Mouse (Mus musculus) embryo, embryonic 9.5 days (tissue): Measurements from ENCODE around the gene Tmem120b.
A peak's percentile ranks its signal among the peaks of the same experiment; 100 is the strongest.

Experiments used
- DNase-seq: peaks from one replicate; pipeline ENCODE4 v3.0.0-alpha.2; 2017; ENCODE audit errors: extremely low spot score

The Tmem120b gene

GRCm38 (mm10) chr5:123140694-123141554, 72.7 kb downstream of the Tmem120b start:
- peak; percentile 92 for DNase-seq

DNA sequence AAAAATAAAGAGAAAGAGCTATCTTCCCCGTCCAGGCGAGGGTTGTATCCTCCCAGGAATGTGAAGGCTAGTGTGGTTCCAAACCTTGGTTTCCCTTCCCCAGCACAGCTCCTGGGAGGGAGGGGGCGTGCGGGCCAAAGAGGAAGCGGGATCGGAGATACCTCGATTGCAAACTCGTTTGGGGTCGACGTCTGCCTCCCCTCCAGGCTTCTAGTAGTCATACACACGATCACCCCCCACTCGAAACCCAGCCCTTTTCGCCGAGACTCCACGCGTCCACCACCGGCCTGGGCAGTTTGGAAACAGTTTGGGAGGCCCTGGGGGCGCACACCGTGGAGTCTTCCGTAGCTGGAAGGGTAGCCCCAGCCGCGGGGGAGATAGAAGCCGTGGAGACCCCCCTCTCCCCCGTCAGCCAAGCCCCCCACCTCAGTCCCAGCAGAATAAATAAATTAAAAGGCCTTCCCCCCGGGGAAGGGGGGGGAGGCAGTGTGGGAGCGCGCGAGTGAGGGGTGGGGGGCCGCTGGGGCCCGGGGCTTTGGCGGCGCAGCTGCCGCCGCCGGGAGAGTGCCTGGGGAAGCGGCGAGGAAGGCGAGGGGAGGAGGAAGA, 73.4 kb downstream of the Tmem120b start:
- peak; percentile 81 for DNase-seq

GRCm38 (mm10) chr5:123142161-123143157, 74.2 kb downstream of the Tmem120b start, which contains the start of gene Setd1b:
Gene Setd1b (plus strand): TSS chr5:123142193.
- peak; percentile 79 for DNase-seq

DNA sequence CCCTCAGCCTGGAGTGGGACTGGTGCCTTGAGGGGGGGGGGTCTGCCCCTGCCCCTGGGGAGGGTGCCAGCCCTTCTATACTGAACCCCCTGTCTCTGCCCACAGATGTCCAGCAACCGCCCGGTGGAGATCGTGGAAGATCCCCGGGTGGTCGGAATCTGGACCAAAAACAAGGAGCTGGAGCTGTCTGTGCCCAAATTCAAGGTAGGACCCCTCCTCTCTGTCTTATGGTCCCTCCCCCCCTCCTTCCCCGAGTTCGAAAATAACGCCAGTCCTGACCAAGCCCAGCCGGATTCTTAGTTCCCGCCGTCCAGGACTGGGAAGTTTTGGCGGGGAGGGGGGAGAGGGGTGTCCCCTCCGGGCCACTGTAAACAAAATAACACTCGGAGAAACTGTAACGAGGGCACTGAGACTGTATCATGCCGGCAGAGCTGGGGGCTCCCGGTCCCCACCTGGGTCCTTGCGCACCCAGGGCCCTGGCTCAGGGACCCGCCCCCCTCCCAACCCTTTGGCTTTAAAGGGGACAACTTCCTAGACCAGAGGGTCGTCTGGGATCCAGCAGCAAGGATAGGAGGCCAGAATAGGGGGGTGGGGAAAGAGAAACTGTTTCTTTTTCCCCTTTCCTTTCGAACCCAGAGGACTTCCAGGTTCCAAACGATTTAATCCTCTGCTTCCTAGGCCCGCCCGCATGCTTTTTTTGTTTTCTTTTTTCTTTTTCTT, 75.2 kb downstream of the Tmem120b start:
- DNase-seq = peak; percentile 64

DNA sequence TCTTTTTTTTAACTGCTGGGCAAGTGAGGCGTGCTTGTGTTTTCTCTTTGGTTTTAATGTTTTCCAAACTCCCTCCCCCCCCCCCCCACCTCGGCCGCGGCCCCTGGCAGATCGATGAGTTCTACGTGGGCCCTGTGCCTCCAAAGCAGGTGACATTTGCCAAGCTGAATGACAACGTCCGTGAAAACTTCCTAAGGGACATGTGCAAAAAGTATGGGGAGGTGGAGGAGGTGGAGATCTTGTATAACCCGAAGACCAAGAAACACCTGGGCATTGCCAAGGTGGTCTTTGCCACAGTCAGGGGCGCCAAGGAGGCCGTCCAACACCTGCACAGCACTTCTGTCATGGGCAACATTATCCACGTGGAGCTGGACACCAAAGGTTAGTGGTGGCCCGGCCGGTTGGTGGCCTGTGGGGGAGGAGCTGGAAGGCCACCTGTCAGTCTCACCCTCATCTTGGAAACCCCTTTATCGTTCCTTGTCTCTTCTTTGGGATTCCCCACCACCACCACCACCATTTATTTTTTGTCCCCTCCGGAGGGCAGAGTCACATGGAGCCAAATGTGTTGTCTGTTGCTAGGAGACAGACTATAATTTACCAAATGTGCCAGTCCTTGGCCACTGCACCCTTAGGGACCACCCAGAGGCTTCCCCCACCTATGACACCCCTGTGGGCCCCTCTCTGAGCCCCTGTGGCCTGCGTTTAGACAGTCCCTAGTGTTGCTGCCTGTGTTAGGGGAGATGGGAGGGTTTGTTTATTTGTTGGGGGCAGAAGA, 75.9 kb downstream of the Tmem120b start:
- no peak for DNase-seq

DNA sequence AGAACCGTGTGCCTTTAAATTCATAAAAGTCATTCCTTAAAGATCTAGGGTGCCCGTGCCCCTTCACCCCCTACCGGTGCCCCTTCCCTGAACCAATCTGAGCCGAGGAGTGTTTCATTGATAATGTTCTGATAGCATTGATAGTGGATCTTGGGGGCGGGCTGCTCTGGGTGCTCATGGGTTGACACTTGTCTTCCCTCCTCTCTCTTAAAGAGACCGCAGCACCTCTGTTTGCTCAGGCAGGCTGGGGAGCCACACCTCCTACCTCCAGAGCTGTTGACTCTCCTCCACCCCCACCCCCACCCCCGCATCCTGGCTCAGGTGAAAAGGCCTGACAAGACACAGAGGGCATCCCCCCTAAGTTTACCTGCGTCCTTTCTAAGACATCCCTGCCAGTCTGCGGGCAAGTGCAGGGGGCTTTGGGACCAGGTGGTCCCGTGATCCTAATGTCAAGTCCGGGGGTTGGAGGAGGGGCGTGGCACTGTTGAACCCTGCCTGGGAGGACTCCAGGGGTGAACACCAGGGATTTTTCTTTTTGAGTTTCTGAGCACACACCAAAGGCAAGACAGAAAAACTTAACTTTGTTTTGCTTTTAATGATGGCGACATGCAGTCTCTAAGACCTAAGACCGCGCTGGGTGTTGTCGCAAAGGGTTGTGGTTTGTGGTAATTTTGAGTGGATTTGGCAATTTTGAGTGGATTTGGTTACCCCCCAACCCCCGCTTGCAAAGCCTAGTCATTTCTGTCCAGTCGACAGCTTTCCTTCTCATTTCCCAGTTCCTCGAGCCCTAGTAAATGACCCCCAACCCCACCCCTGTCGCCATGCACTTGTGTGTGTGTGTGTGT, 76.8 kb downstream of the Tmem120b start:
- no peak for DNase-seq

DNA sequence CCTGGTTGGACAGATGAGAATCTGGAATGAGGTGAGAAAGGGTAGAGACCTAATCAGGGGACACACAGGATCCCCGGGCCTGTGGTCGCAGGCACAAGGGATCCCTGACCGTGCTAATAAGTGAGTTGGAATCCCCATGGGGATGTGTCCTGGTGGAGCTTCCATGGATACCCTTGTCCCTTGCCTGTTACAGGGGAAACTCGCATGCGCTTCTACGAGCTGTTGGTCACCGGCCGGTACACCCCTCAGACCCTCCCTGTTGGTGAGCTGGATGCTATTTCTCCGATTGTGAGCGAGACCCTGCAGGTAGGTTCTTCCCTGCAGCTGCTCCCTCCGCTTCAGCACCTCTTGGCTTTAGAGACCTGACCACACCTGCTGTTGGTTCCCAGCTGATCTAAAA, 78.1 kb downstream of the Tmem120b start:
- no peak for DNase-seq

DNA sequence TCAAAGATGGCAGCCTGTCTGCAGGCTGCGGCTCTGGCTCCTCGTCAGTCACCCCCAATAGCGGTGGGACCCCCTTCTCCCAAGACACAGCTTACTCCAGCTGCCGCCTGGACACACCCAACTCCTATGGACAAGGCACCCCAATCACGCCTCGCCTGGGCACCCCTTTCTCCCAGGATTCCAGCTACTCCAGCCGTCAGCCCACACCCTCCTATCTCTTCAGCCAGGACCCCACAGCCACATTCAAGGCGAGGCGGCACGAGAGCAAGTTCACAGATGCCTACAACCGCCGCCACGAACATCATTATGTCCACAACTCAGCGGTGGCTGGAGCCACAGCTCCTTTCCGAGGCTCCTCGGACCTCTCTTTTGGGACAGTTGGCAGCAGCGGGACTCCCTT, 79.4 kb downstream of the Tmem120b start:
- DNase-seq = no peak

DNA sequence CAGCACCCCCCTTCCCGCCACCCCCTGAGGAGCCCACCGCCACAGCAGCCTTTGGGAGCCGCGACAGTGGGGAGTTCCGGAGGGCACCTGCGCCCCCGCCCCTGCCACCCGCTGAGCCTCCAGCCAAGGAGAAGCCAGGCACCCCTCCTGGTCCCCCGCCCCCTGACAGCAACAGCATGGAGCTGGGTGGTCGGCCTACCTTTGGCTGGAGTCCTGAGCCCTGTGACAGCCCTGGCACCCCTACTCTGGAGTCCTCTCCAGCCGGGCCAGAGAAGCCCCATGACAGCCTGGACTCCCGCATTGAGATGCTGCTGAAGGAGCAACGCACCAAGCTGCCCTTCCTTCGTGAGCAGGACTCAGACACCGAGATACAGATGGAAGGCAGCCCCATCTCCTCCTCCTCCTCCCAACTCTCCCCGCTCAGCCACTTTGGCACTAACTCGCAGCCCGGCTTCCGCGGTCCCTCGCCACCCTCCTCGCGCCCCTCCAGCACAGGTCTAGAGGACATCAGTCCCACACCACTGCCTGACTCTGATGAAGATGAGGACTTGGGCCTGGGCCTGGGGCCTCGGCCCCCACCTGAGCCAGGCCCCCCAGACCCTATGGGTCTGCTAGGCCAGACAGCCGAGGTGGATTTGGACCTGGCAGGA, 80.0 kb downstream of the Tmem120b start:
- DNase-seq = no peak

- peak; percentile 87 for DNase-seq
Measured at GRCm38 (mm10) chr5:123149451-123150400, 81.5 kb downstream of the Tmem120b start.

DNA sequence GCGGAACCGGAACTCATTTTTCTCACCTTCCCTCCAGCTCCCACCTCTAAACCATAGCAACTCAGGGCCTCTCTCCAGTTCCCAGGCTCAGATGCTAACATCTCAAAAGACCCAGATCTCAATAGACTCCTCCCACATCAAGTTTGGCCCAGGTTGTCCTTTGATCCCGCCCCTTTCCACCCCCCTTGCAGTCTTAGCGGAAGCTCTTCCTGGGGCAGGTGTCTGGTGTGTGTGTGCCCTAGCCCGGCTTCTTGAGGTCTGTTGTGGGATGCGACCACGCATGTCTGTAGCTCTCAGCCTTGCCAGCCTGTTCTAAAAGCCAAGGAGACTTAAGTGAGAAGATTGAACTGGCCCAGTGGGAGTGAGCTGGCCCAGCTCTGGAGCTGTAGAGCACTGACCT, 82.4 kb downstream of the Tmem120b start:
- DNase-seq = no peak

GRCm38 (mm10) chr5:123151077-123151476, 82.9 kb downstream of the Tmem120b start:
- no peak for DNase-seq

DNA sequence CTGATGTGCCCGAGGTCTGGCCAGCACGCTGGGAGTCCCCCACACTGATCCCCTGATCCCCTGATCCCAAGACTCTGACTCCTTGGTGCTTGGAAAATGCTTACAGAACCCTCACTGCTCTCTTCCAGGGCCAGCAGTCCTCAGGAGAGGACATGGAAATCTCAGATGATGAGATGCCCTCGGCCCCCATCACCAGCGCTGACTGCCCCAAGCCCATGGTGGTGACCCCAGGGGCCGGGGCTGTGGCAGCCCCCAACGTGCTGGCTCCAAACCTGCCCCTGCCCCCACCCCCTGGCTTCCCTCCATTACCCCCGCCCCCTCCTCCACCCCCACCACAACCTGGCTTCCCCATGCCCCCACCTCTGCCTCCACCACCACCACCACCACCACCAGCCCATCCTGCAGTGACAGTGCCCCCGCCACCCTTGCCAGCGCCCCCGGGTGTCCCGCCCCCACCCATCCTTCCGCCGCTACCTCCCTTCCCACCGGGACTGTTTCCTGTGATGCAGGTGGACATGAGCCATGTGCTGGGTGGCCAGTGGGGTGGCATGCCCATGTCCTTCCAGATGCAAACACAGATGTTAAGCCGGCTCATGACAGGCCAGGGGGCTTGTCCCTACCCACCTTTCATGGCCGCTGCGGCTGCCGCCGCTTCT, 83.6 kb downstream of the Tmem120b start:
- no peak for DNase-seq

DNA sequence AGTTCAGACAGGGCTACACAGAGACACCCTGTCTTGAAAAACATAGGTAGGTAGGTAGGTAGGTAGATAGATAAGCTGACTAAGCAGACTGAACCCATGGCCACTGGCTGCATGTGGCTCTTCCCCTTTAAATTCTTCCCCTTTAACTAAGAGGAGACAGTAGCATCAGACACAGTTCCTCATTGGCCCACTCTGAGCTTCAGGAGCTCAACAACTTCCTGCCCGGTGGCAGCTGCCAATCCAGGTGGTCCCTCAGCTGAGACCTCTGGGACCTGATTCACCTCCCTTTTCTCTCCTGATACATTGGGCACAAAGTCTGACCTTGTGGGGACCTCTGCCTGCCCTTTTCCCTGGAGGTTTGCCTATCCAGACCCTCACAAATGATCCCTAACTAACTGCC, 84.7 kb downstream of the Tmem120b start:
- no peak for DNase-seq

DNA sequence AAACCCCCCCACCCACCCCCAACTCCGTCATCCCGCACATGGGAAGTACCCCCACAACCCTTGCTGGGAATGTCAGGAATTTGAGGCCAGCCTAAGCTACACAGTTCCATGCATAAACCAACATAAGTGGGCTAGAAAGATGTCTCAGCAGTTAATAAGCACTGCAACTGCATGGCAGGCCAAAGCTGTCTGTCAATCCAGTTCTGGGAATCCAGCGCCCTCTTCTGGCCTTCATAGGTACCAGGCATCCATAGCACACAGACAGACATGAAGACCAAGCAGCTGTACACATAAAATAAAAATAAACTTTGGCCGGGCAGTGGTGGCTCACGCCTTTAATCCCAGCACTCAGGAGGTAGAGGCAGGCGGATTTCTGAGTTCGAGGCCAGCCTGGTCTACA, 87.2 kb downstream of the Tmem120b start:
- DNase-seq = peak; percentile 52

DNA sequence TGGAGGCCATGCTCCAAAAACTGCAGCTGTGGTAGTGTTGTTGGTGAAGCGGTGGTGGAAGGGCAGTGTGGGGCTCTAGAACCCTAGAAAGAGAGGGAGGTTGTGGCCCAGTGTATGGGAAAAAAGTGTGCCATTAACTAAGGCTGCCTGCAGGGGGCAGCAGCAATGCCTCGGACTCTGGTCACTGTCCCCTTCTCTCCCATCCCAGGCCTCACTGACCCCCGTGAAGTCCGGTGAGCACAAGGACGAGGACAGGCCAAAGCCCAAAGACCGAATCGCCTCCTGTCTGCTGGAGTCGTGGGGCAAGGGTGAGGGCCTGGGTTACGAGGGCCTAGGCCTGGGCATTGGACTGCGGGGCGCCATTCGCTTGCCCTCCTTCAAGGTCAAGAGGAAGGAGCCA, 88.5 kb downstream of the Tmem120b start:
- no peak for DNase-seq

GRCm38 (mm10) chr5:123157972-123158371, 89.8 kb downstream of the Tmem120b start:
- no peak for DNase-seq
